Mouse (Mus musculus): ENCODE measurements around the gene Sppl2a. TPM values are rescaled to one million over a fixed set of nuclear protein-coding genes. Genes with fewer than 3 reads are reported as not detected.
"Not testable (repeated sequence)": the region's sequence is repeated elsewhere in the genome, so short reads cannot be mapped to it uniquely, and the experiment has no call there.

Gene Sppl2a
- total RNA-seq (2021), result 10 to 100 TPM; 24.9 to 26.1 TPM
- long read RNA-seq, experiment 1, full-length matches to known transcripts, result 3 of 3 reads
- long read RNA-seq, experiment 1, partial matches to known transcripts, result 0 of 3 reads
- long read RNA-seq, experiment 1, other reads (novel, unspliced or antisense), result 0 of 3 reads
- long read RNA-seq, experiment 2, full-length matches to known transcripts, result 4 of 6 reads
- long read RNA-seq, experiment 2, partial matches to known transcripts, result 0 of 6 reads
- long read RNA-seq, experiment 2, other reads (novel, unspliced or antisense), result 2 of 6 reads

GRCm38 (mm10) chr2:126932897-126933641 lies at the start of gene Sppl2a:
Gene Sppl2a (minus strand): TSS chr2:126933235.
- peak; percentile 15; the same call in 1 of the 2 replicates for TF ChIP-seq CTCF (IDR thresholded peaks at IDR 0.05)
- intact Hi-C loops (cut with DNase I), result loop anchor here (1.0 to 10.0 kb wide), 4 partner anchors 58 to 312 kb away; partner anchors contain the start of genes Ap4e1, Ciao1 and Tmem127
- Histone ChIP-seq H3K4me3 (peak within 1 kb of the TSS; percentile 83), H3K27ac (peak within 1 kb of the TSS; percentile 97)
- peak; percentile 85 to 87 for DNase-seq (ENCODE audit: extremely low spot score in 1 of 2, low spot score in 2 of 2)

DNA sequence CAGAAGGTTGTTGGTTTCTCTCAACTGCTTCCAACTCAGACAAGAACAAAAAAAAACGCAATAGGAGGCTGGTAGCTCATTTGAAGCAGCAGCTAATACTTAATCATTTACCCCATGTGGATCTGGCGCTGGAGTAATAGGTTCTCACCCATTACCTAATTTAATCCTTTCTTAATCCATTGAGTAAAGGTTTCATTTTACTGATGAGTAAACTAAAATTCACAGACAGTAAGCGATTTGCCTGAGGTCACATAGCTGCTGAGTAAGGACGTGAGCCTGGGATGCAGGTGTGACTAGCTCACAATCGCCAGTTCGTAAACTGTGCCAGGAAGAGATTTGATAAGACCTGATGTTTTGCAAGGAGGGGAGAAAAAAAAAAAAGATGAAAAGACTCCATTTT lies 44.4 kb upstream of the Sppl2a start:
- no peak for TF ChIP-seq CTCF (IDR thresholded peaks at IDR 0.05)
- Histone ChIP-seq H3K4me3 (no peak overlapping the region), H3K27ac (no peak overlapping the region)
- no peak for DNase-seq (ENCODE audit: extremely low spot score in 1 of 2, low spot score in 2 of 2)
- intact Hi-C loops (cut with DNase I), result no loop called here

- no peak for TF ChIP-seq CTCF (IDR thresholded peaks at IDR 0.05)
- Histone ChIP-seq H3K4me3 (no peak overlapping the region), H3K27ac (no peak overlapping the region)
- DNase-seq (ENCODE audit: extremely low spot score in 1 of 2, low spot score in 2 of 2), result no peak
- intact Hi-C loops (cut with DNase I), result no loop called here
These were observed 28.7 kb upstream of the Sppl2a start for GRCm38 (mm10) chr2:126961696-126962095.

DNA sequence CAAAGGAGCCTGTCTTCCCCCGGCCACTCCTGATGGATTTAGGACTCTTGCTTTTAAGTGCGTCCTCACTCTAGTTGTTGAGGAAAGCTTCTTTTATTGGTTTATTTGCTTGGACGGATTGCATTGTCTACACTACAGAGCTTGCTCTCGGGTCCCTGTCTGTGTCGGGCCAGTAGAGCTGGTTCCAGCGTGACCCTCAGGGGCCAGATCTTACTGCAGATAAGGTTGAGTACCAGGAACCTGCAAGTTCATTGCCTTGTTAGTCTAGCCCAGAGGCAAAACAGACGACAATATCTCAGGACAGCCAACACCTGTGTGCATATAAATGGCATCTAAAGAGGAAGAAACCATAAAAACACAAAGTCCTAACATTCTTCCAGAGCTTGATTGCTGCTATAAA lies 22.6 kb upstream of the Sppl2a start:
- Histone ChIP-seq H3K4me3 (no peak overlapping the region), H3K27ac (no peak overlapping the region)
- no peak for TF ChIP-seq CTCF (IDR thresholded peaks at IDR 0.05)
- DNase-seq (ENCODE audit: extremely low spot score in 1 of 2, low spot score in 2 of 2), result no peak
- intact Hi-C loops (cut with DNase I), result no loop called here

- Histone ChIP-seq H3K27ac (no peak overlapping the region), H3K4me3 (no peak overlapping the region)
- no peak for DNase-seq (ENCODE audit: extremely low spot score in 1 of 2, low spot score in 2 of 2)
- no peak for TF ChIP-seq CTCF (IDR thresholded peaks at IDR 0.05)
- intact Hi-C loops (cut with DNase I), result no loop called here
These were observed 18.1 kb upstream of the Sppl2a start for GRCm38 (mm10) chr2:126951085-126951484.

GRCm38 (mm10) chr2:126950453-126950852 lies 17.4 kb upstream of the Sppl2a start:
- no peak for TF ChIP-seq CTCF (IDR thresholded peaks at IDR 0.05)
- DNase-seq (ENCODE audit: extremely low spot score in 1 of 2, low spot score in 2 of 2), result no peak
- H3K27ac ChIP-seq, result no peak overlapping the region
- no peak overlapping the region for H3K4me3 ChIP-seq
- intact Hi-C loops (cut with DNase I), result no loop called here

DNA sequence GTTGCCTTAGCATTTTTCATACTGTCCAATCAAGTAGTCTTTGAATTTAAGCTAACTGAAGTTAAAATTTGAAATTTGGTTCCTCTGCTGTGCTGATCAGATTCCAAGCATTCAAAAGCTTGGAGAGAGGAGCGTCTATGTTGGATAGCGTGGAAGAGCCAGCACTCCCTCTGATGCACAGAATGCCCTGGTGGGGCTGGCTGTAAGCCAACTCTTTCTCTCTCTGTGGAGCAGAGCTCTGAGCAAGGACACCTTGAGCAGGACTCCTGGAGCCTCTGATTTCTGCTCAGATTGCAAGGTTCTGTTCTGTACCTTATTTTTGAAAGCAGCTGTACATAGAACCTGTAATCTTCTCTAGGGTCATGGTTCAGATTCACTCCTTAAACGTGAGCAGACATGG lies 16.8 kb upstream of the Sppl2a start:
- intact Hi-C loops (cut with DNase I), result no loop called here
- no peak overlapping the region for H3K27ac ChIP-seq
- no peak overlapping the region for H3K4me3 ChIP-seq
- no peak for DNase-seq (ENCODE audit: extremely low spot score in 1 of 2, low spot score in 2 of 2)
- no peak for TF ChIP-seq CTCF (IDR thresholded peaks at IDR 0.05)

GRCm38 (mm10) chr2:126949297-126949696 lies 16.3 kb upstream of the Sppl2a start:
- intact Hi-C loops (cut with DNase I); H3K4me3 ChIP-seq: not testable (repeated sequence)

DNA sequence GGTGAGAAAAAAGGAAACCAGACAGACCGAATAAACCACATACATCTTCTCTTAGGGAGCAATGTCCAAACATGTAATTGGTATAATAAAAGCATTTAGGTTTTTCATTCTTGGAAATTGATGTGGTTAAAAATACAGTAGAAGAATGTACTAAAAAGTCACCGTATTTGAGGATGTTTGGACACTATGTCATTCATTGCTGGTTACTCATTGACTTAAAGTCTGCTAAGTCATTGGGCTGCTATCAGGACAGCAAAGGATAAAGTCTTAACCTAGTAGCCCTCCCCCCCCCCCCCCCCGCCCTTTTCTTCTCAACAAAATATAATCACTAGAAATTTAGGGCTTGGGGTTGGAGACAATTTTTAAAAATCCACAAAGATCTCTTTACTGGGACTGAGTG lies 15.2 kb upstream of the Sppl2a start:
- intact Hi-C loops (cut with DNase I), result no loop called here
- TF ChIP-seq CTCF (IDR thresholded peaks at IDR 0.05), result no peak
- Histone ChIP-seq H3K27ac (no peak overlapping the region), H3K4me3 (no peak overlapping the region)
- no peak for DNase-seq (ENCODE audit: extremely low spot score in 1 of 2, low spot score in 2 of 2)

More at GRCm38 (mm10) chr2:126949297-126949696, 16.3 kb upstream of the Sppl2a start:
- not testable (repeated sequence) for H3K27ac ChIP-seq; DNase-seq (ENCODE audit: extremely low spot score in 1 of 2, low spot score in 2 of 2)

DNA sequence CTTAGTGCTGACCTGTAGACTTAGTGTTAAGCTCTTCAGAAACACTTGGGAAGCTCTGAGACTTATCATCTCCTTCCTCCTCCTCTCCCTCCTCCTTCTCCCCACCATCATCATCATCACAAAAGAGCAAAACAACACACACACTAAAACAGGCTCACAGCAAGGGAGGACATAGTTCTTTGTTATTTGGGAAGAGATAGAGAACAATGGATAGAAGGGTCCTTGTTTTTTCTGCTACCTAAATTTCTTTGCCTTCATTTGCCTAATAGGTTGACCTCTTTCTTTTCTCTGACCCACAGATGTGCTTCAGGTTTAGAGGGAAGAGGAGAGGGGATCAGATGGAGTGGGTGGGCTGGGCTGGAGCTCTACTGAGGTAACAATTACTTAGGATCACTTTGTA lies 14.6 kb upstream of the Sppl2a start:
- no peak for DNase-seq (ENCODE audit: extremely low spot score in 1 of 2, low spot score in 2 of 2)
- no peak for TF ChIP-seq CTCF (IDR thresholded peaks at IDR 0.05)
- no peak overlapping the region for H3K4me3 ChIP-seq
- H3K27ac ChIP-seq, result no peak overlapping the region
- intact Hi-C loops (cut with DNase I), result no loop called here

DNA sequence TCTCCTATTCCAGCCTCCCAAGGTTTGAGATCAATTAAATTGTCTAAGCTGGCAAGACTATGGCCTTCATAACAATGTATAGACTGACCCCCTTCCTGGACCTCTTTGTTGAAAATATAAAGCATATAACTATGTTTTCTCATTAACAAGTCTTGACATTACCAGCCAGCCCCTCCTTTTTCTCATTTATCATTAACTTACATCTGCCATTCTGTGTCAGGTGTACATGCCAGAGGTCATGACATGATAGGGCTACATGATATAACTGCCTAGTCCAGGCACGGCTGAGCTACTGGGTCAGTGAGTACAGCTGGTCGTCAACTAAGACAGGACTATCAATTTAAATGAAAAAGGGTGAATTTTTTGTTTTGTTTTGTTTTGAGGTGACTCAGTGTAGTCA lies 10.2 kb upstream of the Sppl2a start:
- no peak for TF ChIP-seq CTCF (IDR thresholded peaks at IDR 0.05)
- no peak overlapping the region for H3K4me3 ChIP-seq
- no peak overlapping the region for H3K27ac ChIP-seq
- intact Hi-C loops (cut with DNase I), result no loop called here
- no peak for DNase-seq (ENCODE audit: extremely low spot score in 1 of 2, low spot score in 2 of 2)

GRCm38 (mm10) chr2:126940314-126940866 lies 7.4 kb upstream of the Sppl2a start:
- intact Hi-C loops (cut with DNase I), result no loop called here
- H3K27ac ChIP-seq, result no peak overlapping the region
- no peak for DNase-seq (ENCODE audit: extremely low spot score in 1 of 2, low spot score in 2 of 2)
- no peak for TF ChIP-seq CTCF (IDR thresholded peaks at IDR 0.05)
- H3K4me3 ChIP-seq, result no peak overlapping the region
